Mouse (Mus musculus) urinary bladder, postnatal 10 days (tissue): ENCODE results near the gene Vcam1.

Experiments used
- DNase-seq: peaks from one replicate; pipeline ENCODE4 v3.0.0; 2022; ENCODE audit warnings: low spot score

Gene Vcam1

DNA sequence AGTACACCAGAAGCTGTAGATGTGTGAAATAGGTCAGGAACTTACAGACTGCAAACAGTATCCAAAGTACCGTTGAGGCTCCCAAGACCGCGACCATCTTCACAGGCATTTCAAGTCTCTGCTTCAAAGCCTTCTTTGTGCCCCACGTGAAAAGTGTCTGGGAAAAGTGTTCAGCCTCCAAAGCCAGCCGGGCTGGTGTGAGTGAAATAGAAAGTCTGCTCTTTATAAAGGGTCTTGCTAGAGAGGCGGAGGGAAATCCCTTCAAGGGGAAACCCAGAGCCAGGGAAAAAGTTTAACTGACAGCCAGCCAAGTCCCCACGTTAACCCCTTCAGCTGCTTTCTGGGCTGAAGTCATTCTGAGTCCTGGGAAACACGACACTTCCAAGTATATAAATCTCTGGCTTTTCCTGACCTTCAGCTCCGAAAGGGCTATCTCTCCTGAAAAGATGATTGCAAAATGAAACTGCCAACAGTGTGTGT, at the start of gene Vcam1:
TSS of gene Vcam1 (minus strand) at position 430 of the 480 bp plus-strand sequence.
- no peak for DNase-seq

- no peak for DNase-seq
Observed at GRCm38 (mm10) chr3:116175106-116175505, 45.6 kb upstream of the Vcam1 start.

GRCm38 (mm10) chr3:116171461-116171860, 42.0 kb upstream of the Vcam1 start:
- no peak for DNase-seq

GRCm38 (mm10) chr3:116168056-116168455, 38.6 kb upstream of the Vcam1 start:
- DNase-seq, result no peak

DNA sequence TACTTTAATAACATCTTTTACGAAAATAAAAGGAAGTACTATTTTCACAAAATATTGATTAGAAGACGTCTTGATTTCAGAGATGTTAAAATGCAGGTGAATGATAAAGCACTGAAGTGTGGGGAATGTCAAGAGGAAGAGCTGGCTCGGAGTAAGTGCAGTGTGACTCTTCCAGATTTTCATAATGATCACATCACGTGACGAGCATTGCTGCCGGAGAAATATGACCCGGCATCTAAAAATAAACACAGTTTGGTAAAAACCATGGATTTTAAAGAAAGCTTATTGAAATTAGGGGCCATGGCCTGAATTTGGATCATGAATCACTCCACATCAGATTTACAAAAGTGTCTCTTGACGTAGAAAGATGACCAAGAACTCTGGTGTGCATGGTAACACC, 36.8 kb upstream of the Vcam1 start:
- DNase-seq, result no peak

- no peak for DNase-seq
Observed at GRCm38 (mm10) chr3:116165030-116165429, 35.5 kb upstream of the Vcam1 start.

GRCm38 (mm10) chr3:116163517-116163916, 34.0 kb upstream of the Vcam1 start:
- DNase-seq, result no peak

- no peak for DNase-seq
Observed at GRCm38 (mm10) chr3:116162097-116162666, 32.7 kb upstream of the Vcam1 start.

DNA sequence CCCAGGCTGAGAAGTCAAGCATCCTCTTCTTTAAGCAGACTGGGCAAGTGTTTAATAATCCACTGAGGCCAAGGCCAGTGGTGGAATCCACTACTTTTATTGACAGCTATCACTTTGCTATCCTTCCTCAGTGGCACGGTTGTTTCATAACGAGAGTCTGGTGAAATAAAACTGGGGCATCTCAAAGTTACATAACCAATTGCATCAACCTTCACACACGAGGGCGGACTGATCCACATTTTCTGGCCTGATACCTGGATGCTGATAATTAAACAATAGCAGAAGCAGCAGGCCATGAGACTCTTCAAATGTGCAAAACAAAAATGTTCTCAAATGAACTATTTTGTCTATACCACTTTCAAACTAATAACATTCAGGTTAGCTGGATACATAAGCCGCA, 29.9 kb upstream of the Vcam1 start:
- DNase-seq, result no peak

DNA sequence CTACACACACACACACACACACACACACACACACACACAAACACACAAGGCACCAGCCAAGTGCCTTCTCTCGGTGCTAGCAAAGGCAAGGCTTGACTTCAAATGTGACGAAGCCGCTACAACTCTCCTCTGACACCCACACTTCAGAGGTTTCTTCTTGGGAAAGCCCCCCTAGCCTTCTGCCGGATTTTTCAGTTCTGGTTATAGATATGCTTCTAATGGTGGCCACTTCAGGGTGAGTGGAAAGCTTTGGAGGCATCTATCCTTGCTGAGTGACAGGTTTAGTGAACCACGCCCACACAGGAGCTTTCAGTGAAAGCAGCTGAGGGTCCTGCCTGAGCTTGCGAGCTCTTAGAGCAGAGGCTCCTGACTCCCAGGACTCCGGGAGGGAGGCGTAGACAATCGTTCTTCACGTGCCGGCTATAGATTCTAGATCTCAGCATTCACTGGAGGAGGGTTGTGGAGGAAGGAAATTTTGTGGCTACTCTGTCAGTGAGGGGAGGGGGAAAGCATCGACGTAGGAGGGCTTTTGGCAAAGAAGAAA, 28.0 kb upstream of the Vcam1 start:
- no peak for DNase-seq

DNA sequence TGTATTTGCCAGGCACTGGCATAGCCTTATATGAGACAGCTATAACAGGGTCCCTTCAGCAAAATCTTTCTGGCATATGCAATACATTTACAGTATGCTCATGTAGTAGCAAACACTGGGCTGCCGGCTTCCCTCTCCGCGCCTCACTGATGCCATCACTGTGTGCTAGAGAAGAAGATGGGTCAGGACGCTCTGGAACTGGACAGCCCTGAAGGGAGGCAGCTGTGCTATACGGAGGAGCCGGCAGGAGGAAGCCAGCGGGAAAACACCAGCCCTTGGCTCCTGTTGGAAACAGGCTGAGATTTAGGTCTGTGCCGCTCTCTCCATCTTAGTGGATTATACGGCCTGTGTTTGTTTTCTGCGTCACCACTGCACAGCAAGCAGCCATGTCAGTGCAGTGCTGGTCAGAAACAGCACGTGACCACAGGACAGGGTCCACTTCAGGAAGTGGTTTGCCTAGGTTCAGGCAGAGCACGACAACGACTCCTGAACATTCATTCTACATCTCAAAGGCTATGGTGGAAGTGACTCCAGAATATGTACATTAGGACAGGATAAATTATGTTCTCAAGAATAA, 20.7 kb upstream of the Vcam1 start:
- no peak for DNase-seq

- DNase-seq, result no peak
Observed at GRCm38 (mm10) chr3:116149096-116149495, 19.6 kb upstream of the Vcam1 start.

- DNase-seq, result no peak
Observed at GRCm38 (mm10) chr3:116148676-116149075, 19.2 kb upstream of the Vcam1 start.

DNA sequence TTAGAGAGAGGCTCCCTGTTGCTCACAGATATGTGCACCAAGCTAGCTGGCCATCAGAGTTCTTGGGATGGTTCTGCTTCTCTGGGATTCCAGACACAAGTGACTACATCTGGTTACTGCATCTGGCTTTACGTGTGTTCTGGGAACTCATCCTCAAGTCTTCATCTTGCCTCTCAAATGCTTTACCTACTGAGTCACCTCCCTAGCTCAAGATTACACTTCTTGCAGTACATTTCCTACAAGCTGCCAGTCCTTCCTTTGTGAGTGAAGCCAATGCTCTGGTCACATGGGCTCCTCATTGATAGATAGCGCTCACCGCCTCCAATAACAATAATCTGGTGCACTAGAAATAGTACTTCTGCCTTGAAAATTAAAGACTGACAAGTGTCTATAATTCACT, 11.7 kb upstream of the Vcam1 start:
- no peak for DNase-seq

DNA sequence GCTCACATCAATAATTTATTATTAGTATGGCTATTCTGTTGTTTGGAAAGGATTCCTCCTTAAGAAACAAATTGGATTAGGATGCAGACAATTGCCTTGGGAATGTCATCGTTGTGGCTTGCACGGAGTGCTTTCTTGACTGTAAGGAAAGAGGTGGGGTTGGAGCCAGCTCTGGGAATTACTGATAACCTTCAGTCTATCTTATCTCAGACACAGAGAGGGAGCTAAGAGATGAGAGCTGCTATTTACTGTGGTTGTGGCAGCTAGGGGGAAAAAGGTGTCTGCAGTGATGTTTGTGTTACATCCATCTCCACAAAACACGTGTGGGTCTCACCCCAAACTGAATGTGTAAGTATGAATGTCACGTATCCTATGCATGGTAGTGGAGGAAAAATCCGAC, 9.5 kb upstream of the Vcam1 start:
- DNase-seq, result no peak

DNA sequence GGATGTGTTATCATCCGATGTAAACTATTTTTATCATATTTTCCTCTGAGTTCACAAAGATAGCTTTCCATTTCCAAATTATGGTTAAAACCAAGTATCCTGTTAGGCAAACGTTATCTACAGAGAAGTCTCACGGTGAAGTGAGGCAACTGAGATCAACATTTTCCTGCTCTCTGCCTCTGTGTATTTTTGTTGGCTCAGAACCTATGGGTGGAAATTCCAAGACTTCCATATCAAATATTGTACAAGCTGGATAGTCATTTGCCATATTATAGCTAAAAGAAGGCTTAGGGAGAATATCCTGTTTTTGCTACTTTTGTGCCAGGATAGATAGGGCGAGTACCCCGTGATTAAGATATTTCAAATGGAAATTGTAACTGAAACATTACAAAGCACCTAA, 8.6 kb upstream of the Vcam1 start:
- no peak for DNase-seq

- DNase-seq, result no peak
Observed at GRCm38 (mm10) chr3:116133363-116133762, 3.9 kb upstream of the Vcam1 start.

DNA sequence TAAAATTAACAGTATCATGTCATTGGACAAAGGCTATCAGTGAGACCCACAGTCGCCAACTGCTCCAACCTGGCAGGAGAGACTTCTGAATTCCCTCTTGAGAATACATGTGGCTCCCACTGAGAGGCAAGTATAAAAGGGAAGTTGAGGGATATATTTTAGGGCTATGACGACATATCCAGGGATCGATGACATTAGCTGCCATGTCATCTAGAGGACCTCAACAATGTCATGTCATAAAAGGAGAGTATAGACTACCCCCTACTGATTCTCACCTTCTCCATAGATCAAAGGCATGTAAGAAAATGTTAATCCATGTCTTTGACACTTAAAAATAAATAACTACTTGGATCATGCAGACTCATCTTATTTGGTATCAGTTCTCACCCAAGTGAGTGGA, 1.2 kb upstream of the Vcam1 start:
- DNase-seq, result no peak

DNA sequence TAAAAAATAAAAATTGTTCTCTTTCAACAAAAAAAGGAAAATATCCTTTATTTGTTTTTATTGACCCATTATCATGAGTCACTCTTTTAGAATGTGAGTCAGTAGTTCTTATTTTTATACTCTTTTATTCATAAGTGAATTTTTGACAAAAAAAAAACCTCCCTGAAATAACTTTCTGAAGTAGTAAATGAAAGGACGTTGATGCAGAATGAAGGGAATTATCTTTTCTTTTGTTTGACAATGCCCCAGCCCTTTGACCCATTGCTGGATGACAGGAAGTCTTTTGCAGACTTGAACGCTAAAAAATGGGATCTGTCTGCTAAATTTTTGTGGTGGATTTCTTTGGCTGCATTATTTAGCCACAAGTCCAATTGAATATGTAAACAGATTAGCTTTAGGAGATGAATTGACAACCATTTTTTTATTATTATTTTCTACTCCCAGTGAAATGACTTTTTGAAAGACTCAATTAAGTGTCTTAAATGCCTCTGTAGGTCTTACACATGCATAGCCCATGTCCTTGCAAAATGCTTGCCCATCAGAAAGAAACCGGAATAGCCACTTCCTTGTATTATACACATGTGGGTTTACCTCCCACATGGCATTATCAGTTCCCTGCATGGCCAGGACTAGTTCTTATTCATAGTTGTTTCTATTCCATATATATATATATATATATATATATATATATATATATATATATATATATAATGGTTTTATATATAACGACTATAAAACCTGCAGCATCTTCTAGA, 530 bp upstream of the Vcam1 start:
- no peak for DNase-seq

- DNase-seq, result no peak
Observed at GRCm38 (mm10) chr3:116128311-116129204, 930 bp downstream of the Vcam1 start.

DNA sequence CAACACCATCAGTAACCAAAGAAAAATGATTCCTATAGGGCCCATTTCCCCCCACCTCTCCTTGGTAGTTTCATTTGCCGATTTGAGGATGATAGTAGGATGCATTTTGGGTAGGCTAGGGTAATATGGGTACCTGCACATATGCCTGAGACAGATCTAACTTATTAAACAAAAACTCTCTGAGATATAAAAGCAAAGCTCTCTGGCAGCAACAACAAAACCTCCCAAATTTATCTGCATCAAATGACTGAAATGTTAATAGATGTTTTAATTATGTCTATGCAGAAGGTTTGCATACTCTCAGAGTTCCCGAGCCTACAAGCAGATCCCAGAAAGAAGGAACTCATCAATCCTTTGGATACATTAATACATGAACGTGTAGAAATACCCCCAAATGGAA, 1.7 kb downstream of the Vcam1 start:
- no peak for DNase-seq

DNA sequence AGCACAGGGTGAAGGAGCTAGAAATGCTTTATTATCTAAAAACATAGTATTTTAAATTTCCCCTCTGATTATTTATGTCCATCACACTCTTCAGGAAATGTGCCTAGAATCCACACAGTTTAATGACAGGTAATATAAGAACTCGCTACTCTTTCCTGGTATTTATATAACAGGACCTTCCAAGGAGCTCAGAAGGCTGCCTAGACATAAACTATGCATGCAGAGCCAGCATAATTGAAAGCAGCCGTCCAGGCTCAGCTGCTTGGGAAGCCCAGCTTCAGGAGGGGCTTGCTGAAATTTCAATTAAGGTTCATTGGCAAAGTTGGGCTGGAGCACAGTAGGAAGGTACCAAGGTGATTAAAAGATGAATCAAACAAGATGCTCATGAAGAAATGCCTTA, 2.2 kb downstream of the Vcam1 start:
- DNase-seq, result no peak
